Mouse (Mus musculus) testis, postnatal 14 days (tissue): ENCODE data around the gene Vps13d.

ENCODE experiments used
- DNase-seq: peaks from one replicate; pipeline ENCODE4 v3.0.0; 2021; ENCODE audit warnings: low spot score

Vps13d gene

DNA sequence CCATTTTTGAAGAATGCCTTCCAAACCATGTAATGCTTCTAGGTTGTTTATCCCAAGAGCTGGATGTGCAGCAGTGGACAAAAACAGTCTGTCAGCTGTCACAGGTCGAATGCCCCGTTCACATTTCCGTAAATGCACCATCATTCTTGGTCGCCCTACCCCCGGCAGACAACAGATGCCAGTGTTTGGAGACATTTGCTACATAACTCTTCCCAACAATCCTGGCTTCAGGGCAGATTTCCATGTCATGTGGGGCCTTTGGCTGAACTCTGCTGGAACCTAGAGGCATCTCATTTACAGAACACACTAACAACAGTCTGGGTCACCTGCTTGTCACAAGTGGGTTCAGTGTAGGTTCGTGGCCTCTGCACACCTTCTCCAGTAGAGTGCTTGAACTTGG lies 190.6 kb downstream of the Vps13d start:
- no peak for DNase-seq

DNA sequence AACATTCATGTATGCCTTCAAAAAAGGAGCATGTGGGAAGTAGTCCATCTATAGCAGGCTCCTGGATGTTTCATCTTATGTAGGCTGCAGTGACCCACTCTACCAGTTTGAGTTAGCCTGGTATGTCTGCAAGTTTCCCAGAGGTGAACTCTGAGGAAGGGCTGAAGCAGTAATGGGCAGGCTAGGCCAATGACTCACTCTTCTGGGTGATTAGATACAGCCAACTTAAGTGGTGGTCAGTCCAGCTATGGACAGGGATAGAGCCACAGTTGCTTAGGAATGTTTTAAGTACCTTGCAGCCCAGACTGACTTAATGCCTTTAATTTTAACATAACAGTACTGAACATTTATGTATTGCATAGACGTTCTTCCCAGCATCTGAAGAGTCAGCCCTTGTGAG lies 192.1 kb downstream of the Vps13d start:
- DNase-seq: no peak

DNA sequence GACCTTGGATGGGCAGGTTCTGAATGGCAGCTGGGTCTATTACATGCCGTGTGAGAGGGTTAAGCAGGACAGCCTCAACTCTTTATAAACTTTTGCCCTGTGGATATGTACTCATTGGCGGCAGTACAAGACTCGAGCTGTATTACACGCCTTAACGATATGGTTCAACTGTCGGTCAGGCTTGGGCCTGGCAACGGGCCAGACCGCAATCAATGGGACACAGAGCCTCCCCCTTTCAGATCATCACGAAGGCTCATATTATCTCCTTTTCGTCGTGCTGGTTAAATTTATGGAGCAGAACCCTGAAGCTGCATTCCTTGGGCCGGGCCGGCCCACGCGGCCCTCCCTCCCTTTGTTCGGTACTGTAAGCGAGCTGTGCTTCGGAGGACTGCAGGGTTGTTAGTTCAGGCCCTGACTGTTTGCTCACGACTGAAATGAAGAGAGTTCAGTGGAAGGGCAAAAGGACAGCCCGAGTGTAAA lies 194.9 kb downstream of the Vps13d start:
- DNase-seq: peak; percentile 57

DNA sequence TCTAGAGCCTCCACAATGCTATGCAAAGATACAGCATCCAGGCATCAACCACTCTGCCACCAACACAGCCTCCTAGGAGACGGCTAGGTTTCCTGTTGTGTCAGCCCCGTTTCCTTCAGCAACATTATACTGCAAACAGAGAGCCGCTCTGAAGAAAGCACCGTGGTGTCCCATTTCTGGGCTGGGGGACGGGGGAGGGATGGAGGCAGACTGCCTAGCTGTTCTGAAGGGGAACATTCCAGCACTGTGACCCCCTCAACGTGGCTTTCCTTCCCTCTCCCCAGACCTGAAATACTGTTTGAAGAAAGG lies 195.3 kb downstream of the Vps13d start:
- DNase-seq: no peak

- DNase-seq: no peak
These were observed 195.8 kb downstream of the Vps13d start for GRCm38 (mm10) chr4:144998808-144999571.

DNA sequence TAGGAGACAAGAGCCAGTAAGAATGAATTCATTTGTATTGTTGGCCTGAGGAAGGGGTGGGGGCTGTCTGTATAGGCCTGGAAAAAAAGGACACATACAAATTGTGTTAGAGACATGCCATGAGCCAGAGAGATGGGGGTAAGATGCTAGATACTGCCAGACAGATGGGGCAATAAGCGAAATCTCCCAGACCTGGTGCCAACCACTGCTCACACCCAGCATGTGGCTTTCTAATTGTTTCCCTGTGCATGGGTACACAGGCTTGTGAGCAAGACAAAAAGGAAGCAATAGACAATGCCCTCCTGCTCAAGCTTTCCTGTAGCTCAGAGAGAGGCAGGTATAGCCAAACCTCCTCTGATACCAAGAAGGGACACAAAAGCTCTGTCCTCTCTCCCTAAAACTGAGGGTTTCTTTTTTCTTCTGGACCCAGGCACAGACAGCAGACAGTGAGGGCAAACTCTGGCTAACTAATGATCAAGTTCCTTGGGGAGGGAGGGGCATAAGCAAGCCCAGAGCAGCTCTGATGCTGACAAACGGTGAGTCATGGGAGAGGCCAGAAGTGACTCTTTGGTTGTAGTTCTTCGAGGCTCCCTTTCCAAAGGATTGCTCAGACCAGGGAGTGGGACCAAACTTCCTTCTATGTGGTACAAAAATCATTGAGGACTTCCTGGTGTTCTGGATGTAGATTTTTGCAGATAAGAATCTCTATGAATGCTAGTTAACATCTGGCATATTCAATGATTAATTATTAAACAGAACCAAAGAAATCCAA lies 196.7 kb downstream of the Vps13d start:
- DNase-seq: no peak

GRCm38 (mm10) chr4:144996996-144997820 lies 197.6 kb downstream of the Vps13d start:
- no peak for DNase-seq

- no peak for DNase-seq
These were observed 199.0 kb downstream of the Vps13d start for GRCm38 (mm10) chr4:144995826-144996225.

- DNase-seq: no peak
These were observed 201.5 kb downstream of the Vps13d start for GRCm38 (mm10) chr4:144993047-144993917.

DNA sequence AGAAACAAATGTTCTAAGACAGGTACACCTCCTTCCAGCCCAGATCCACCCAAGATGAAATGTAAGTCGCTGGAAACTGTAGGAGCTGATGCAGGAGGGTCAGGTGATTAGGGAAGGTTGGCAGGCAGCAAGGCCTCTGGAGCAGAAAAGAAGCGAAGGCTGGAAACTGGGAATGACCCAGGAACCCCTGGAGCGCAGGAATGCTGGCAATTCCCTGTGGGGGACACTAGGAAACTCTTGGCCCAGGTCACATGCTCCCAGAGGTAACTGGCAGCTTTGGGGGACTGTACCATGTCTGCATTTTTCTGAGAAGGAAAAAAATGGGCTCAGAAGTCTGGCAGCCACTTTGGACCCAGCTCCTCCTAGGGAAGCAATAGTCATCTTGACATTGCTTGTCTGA lies 202.4 kb downstream of the Vps13d start:
- no peak for DNase-seq

GRCm38 (mm10) chr4:144988443-144989206 lies 206.2 kb downstream of the Vps13d start:
- no peak for DNase-seq

GRCm38 (mm10) chr4:144986016-144986805 lies 208.6 kb downstream of the Vps13d start:
- DNase-seq: no peak

DNA sequence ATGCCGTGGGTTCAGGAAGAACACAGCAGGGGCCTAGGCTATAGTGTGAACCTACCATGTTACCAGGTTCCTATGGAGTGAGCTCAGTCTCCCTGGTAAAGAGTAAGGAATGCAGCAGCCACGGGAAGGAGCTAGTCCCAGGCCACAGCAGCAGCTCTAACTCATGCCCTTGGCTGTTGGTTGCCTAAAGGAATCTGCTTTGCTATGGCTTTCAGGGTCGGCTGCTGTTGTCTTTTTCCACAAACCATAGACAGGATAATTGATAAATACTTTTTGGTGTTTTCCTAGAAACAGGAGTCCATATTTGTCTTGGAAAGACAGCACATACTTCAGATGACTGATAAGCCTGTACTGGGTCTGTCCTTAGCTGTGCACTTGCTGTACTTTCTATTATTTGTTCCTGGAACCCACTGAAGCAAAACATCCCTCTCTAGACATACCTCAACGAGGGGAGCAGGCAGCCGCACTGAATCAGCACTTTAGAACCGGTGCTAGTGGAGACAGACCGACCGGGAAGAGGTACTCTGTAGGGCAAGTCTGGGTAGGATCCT lies 210.9 kb downstream of the Vps13d start:
- no peak for DNase-seq

GRCm38 (mm10) chr4:144983228-144983744 lies 211.5 kb downstream of the Vps13d start:
- DNase-seq: no peak

GRCm38 (mm10) chr4:144980811-144981551 lies 213.8 kb downstream of the Vps13d start:
- peak; percentile 43 for DNase-seq

- DNase-seq: no peak
These were observed 214.7 kb downstream of the Vps13d start for GRCm38 (mm10) chr4:144980110-144980509.

GRCm38 (mm10) chr4:144978039-144978438 lies 216.8 kb downstream of the Vps13d start:
- DNase-seq: no peak

GRCm38 (mm10) chr4:144977057-144977456 lies 217.7 kb downstream of the Vps13d start:
- DNase-seq: no peak

- no peak for DNase-seq
These were observed 219.3 kb downstream of the Vps13d start for GRCm38 (mm10) chr4:144975505-144975904.
